Mouse (Mus musculus): ENCODE results near the gene Olfr1404. TPM values are rescaled to one million over a fixed set of nuclear protein-coding genes. Genes with fewer than 3 reads are reported as not detected.

Gene Olfr1404
- not detected in 2 replicates for total RNA-seq (2012; rRNA removed)
- polyA plus RNA-seq (2012; ENCODE audit: insufficient read depth in 1 of 2, insufficient read length in 2 of 2, low read depth in 1 of 2, low replicate concordance in 2 of 2, missing spikeins in 1 of 2), result not detected

- no peak for DNase-seq (ENCODE audit: low read depth, low spot score)
- Histone ChIP-seq H3K9me3 (replicated peaks; ENCODE audit: insufficient read depth, low read length) (no peaks in the 10 kb centered on the region), H3K4me3 (ENCODE audit: control insufficient read depth in 1 of 2, insufficient read depth in 1 of 2, low read depth in 2 of 2, low read length in 2 of 2) (no peak within 1 kb of the TSS), H3K9ac (ENCODE audit: control insufficient read depth, low read depth, low read length, poor library complexity, severe bottlenecking) (no peak within 1 kb of the TSS), H3K79me2 (ENCODE audit: control insufficient read depth, insufficient read depth, low read length, poor library complexity) (no peaks in the 10 kb centered on the region), H3K27me3 (ENCODE audit: control insufficient read depth in 1 of 2, insufficient read depth in 2 of 2, low read length in 2 of 2) (no peaks in the 10 kb centered on the region), H3K36me3 (ENCODE audit: control insufficient read depth in 1 of 2, insufficient read depth in 2 of 2, low read length in 2 of 2) (peaks cover 0 to 30% of the 10 kb centered on the region in 2 experiments; a peak in 2 of 4 replicates), H3K4me1 (ENCODE audit: control insufficient read depth in 1 of 2, insufficient read depth in 2 of 2, low read length in 2 of 2) (peaks cover 17 to 29% of the 10 kb centered on the region in 2 experiments), H3K27ac (ENCODE audit: control insufficient read depth, low read depth, low read length) (no peak within 1 kb of the TSS)
- TF ChIP-seq BHLHE40 (IDR thresholded peaks at IDR 0.05; ENCODE audit: borderline replicate concordance, low read depth, low read length) (no peak), ZC3H11A (IDR thresholded peaks at IDR 0.05; ENCODE audit: low read depth, low read length) (no peak), CHD2 (IDR thresholded peaks at IDR 0.05; ENCODE audit: low read length) (no peak), KAT2A (conservative IDR thresholded peaks at IDR 0.05; ENCODE audit: low read depth, low read length) (no peak), MAZ (IDR thresholded peaks at IDR 0.05; ENCODE audit: low read depth, low read length) (no peak), JUND (IDR thresholded peaks at IDR 0.05; ENCODE audit: low read depth, low read length) (no peak), TCF12 (IDR thresholded peaks at IDR 0.05; ENCODE audit: low read depth, low read length) (no peak), RCOR1 (IDR thresholded peaks at IDR 0.05; ENCODE audit: low read depth, low read length) (no peak), GATA1 (IDR thresholded peaks at IDR 0.05; ENCODE audit: low read depth, low read length) (no peak), NELFE (IDR thresholded peaks at IDR 0.05; ENCODE audit: low read depth, low read length) (no peak), GABPA (IDR thresholded peaks at IDR 0.05; ENCODE audit: low read depth, low read length) (no peak), TAL1 (IDR thresholded peaks at IDR 0.05; ENCODE audit: low read length) (no peak), POLR2AphosphoS5 (IDR thresholded peaks at IDR 0.05; ENCODE audit: borderline replicate concordance, low read depth, low read length) (no peak), TBP (IDR thresholded peaks at IDR 0.05; ENCODE audit: low read depth, low read length) (no peak), POLR2A (IDR thresholded peaks at IDR 0.05; ENCODE audit: control insufficient read depth in 1 of 2, insufficient read depth in 1 of 2, low read depth in 1 of 2, low read length in 2 of 2, poor library complexity in 1 of 2) (no peak)
These were observed at the start of gene Olfr1404 for GRCm38 (mm10) chr1:173212092-173212491. Gene Olfr1404 (plus strand): TSS chr1:173212392.

DNA sequence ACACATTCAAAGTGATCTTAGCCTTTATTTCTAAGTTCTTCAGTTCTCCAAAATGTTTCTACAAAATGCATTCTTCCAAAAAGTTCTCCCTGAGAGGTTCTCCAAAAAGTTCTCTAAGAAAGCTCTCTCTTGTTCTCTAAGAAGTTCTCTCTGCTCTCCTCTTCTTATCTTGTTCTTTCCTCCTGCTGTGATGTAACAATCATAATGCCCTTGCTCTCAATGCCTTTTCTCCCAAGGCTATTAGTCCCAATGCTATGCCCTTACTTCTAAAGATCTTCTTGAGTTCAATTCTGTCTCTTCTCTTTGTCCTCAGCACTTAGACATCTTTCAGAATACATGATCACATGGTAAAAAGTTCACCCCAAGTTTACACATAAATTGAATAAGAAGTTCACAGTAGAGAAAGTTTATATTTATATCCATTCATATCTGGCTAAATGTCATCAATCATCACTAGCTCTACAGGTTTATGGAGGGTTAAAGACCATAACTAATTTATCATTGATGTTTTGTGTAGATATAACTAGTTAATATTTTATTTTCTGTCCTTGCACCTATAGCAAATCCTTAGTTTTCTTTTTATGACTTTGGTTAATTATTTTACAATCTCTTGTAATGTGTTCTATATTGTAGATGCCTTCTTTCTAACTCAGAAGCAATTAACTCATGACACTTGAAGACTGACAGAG lies 37.9 kb upstream of the Olfr1404 start:
- H3K79me2 ChIP-seq (ENCODE audit: control insufficient read depth, insufficient read depth, low read length, poor library complexity), result no peaks in the 10 kb centered on the region
- H3K9me3 ChIP-seq (replicated peaks; ENCODE audit: insufficient read depth, low read length), result no peaks in the 10 kb centered on the region
- TF ChIP-seq USF2 (IDR thresholded peaks at IDR 0.05; ENCODE audit: borderline replicate concordance in 1 of 2, insufficient read depth in 1 of 2, low read depth in 1 of 2, low read length in 2 of 2) (no peak), CTCF (IDR thresholded peaks at IDR 0.05 in 2 of 3, conservative IDR thresholded peaks at IDR 0.05 in 1 of 3; ENCODE audit: control insufficient read depth in 1 of 3, insufficient read depth in 1 of 3, low read depth in 2 of 3, low read length in 3 of 3, poor library complexity in 1 of 3, severe bottlenecking in 1 of 3) (no peak), ZKSCAN1 (IDR thresholded peaks at IDR 0.05; ENCODE audit: low read depth, low read length) (no peak), POLR2A (IDR thresholded peaks at IDR 0.05; ENCODE audit: control insufficient read depth in 1 of 2, insufficient read depth in 1 of 2, low read depth in 1 of 2, low read length in 2 of 2, poor library complexity in 1 of 2) (no peak), EP300 (IDR thresholded peaks at IDR 0.05; ENCODE audit: low read depth in 1 of 2, low read length in 2 of 2) (no peak)
- no peaks in the 10 kb centered on the region for H3K27me3 ChIP-seq (ENCODE audit: control insufficient read depth in 1 of 2, insufficient read depth in 2 of 2, low read length in 2 of 2)
- H3K36me3 ChIP-seq (ENCODE audit: control insufficient read depth in 1 of 2, insufficient read depth in 2 of 2, low read length in 2 of 2), result no peaks in the 10 kb centered on the region
- H3K27ac ChIP-seq (ENCODE audit: control insufficient read depth, low read depth, low read length), result no peak overlapping the region
- H3K4me3 ChIP-seq (ENCODE audit: control insufficient read depth in 1 of 2, insufficient read depth in 1 of 2, low read depth in 2 of 2, low read length in 2 of 2), result no peak overlapping the region
- no peak for DNase-seq (ENCODE audit: low read depth, low spot score)
- H3K9ac ChIP-seq (ENCODE audit: control insufficient read depth, low read depth, low read length, poor library complexity, severe bottlenecking), result no peak overlapping the region
- H3K4me1 ChIP-seq (ENCODE audit: control insufficient read depth in 1 of 2, insufficient read depth in 2 of 2, low read length in 2 of 2), result no peaks in the 10 kb centered on the region
